Mouse (Mus musculus) frontal cortex, postnatal 10 days (tissue): ENCODE measurements around the gene Rbm11.

ENCODE experiments used
- DNase-seq, 2 experiments: peaks; one replicate each; pipeline ENCODE4 v3.0.0; 2022; ENCODE audit warnings: low spot score in 2 of 2, mixed read lengths in 1 of 2

The Rbm11 gene

GRCm38 (mm10) chr16:75592671-75593500, at the start of gene Rbm11:
Gene Rbm11 (plus strand): TSS chr16:75592844.
- DNase-seq = peak; percentile 51 to 76

GRCm38 (mm10) chr16:75545310-75545709, 47.3 kb upstream of the Rbm11 start:
- no peak for DNase-seq

GRCm38 (mm10) chr16:75562910-75563309, 29.7 kb upstream of the Rbm11 start:
- DNase-seq = no peak

GRCm38 (mm10) chr16:75582279-75582678, 10.4 kb upstream of the Rbm11 start:
- DNase-seq = no peak

GRCm38 (mm10) chr16:75585961-75586360, 6.7 kb upstream of the Rbm11 start, which contains the start of gene Lipi:
Gene Lipi (minus strand): TSS chr16:75586061.
- no peak for DNase-seq

DNA sequence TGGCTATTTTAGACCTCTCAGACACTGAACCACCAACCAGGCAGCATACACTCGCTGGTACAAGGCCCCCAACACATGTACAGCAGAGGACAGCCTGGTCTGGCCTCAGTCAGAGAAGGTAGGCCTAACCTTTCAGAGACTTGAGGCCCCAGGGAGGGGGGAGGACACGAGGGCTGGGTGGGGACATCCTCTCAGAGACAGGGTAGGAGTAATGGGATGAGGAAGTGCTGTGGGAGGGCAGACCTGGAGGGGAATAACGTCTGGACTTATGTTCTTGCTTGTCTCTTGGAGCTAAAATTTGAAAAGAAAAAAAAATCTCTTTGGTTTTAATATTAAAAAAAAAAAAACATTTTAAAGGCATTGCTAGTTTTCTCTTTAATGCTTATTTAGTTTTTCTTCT, 6.2 kb upstream of the Rbm11 start:
- no peak for DNase-seq

DNA sequence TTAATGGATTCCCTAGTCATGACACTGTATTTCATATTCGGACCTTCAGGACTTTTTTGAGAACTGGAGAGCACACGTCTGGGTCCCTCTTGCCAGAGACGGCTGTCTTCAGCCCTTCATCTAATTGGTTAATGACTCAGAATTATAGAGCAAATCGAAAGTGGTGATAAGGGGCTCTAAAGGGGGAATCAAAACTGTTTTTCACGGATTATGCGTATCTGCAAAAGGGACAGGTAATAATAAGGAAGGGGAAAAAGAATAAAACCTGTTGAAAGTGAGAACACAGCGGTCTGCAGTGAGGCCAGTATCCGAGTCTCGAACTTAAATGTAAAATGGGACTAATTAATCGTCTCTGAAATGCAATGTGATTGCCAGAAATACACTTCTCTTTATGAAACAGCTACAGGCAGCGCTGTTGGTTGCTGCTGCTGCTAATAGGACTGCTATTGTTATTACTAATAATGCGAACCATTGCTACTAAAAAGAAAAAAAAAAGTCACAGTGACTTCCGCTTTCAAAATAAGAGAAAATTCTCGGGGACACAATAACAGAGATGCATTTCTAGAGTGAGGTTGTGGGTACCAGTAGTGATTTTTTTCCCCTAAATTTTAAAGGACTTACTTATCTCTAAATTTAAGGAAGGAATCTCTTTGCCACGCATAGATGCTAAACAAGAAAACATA, 998 bp downstream of the Rbm11 start:
- no peak for DNase-seq

DNA sequence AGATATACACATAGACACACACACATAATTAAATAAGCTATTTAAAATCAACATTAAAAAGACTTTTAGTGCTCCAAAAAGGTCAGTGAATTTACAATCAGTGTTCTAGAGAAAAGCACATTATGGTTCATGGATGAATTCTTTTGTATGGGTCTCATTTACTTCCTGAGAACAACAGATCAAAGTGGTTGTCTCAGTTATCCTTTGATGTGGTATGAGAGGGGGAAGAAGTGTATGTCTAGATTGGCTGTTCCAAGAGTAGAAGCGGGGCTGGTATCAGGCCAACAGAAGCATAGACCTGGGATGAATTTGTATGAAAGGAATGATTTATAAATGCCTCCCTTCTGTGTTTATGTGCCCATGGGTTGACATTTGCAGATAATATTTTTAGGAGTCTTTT, 13.8 kb downstream of the Rbm11 start:
- no peak for DNase-seq

GRCm38 (mm10) chr16:75612561-75612960, 19.9 kb downstream of the Rbm11 start:
- no peak for DNase-seq

- no peak for DNase-seq
These were observed 25.2 kb downstream of the Rbm11 start for GRCm38 (mm10) chr16:75617651-75618349.

GRCm38 (mm10) chr16:75627862-75628261, 35.2 kb downstream of the Rbm11 start:
- no peak for DNase-seq
